Mouse (Mus musculus) c-Kit-positive CD71-positive TER-119-negative erythroid progenitor cells, embryonic 14.5 days (primary cell): Measurements from ENCODE around the gene Psmc6.

Experiments
- DNase-seq: peaks from one replicate; pipeline ENCODE4 v3.0.0-alpha.2; 2013; ENCODE audit warnings: low read depth

Psmc6 gene

GRCm38 (mm10) chr14:45329589-45330181, at the start of gene Psmc6:
Gene Psmc6 (plus strand): TSS chr14:45329788.
- peak; percentile 94 for DNase-seq

GRCm38 (mm10) chr14:45282066-45282465, 47.5 kb upstream of the Psmc6 start:
- no peak for DNase-seq

GRCm38 (mm10) chr14:45291608-45292007, 38.0 kb upstream of the Psmc6 start:
- DNase-seq, result no peak

GRCm38 (mm10) chr14:45303939-45304338, 25.6 kb upstream of the Psmc6 start:
- no peak for DNase-seq

GRCm38 (mm10) chr14:45304389-45304788, 25.2 kb upstream of the Psmc6 start:
- no peak for DNase-seq

GRCm38 (mm10) chr14:45305852-45306251, 23.7 kb upstream of the Psmc6 start:
- DNase-seq, result no peak

GRCm38 (mm10) chr14:45307630-45308328, 21.8 kb upstream of the Psmc6 start:
- DNase-seq, result no peak

- no peak for DNase-seq
Measured at GRCm38 (mm10) chr14:45309646-45310045, 19.9 kb upstream of the Psmc6 start.

- no peak for DNase-seq
Measured at GRCm38 (mm10) chr14:45310101-45310500, 19.5 kb upstream of the Psmc6 start.

GRCm38 (mm10) chr14:45316927-45317326, 12.7 kb upstream of the Psmc6 start:
- DNase-seq, result no peak

- peak; percentile 40 for DNase-seq
Measured at GRCm38 (mm10) chr14:45317921-45318411, 11.6 kb upstream of the Psmc6 start.

GRCm38 (mm10) chr14:45318426-45319236, 11.0 kb upstream of the Psmc6 start, which contains the start of gene Ero1l:
Gene Ero1l (minus strand): TSS chr14:45318771.
- DNase-seq, result peak; percentile 55

- peak; percentile 49 for DNase-seq
Measured at GRCm38 (mm10) chr14:45319237-45319610, 10.4 kb upstream of the Psmc6 start.

- DNase-seq, result no peak
Measured at GRCm38 (mm10) chr14:45320111-45320510, 9.5 kb upstream of the Psmc6 start.

GRCm38 (mm10) chr14:45321067-45321466, 8.5 kb upstream of the Psmc6 start:
- DNase-seq, result no peak

GRCm38 (mm10) chr14:45321622-45322021, 8.0 kb upstream of the Psmc6 start:
- peak; percentile 68 for DNase-seq

GRCm38 (mm10) chr14:45322450-45322849, 7.1 kb upstream of the Psmc6 start:
- DNase-seq, result no peak

GRCm38 (mm10) chr14:45323320-45323719, 6.3 kb upstream of the Psmc6 start:
- DNase-seq, result no peak

- DNase-seq, result no peak
Measured at GRCm38 (mm10) chr14:45325471-45325870, 4.1 kb upstream of the Psmc6 start.

GRCm38 (mm10) chr14:45328072-45328713, 1.4 kb upstream of the Psmc6 start:
- no peak for DNase-seq

- DNase-seq, result no peak
Measured at GRCm38 (mm10) chr14:45329018-45329588, 485 bp upstream of the Psmc6 start.
